Mouse (Mus musculus): ENCODE data around the gene Casp14.

DNA sequence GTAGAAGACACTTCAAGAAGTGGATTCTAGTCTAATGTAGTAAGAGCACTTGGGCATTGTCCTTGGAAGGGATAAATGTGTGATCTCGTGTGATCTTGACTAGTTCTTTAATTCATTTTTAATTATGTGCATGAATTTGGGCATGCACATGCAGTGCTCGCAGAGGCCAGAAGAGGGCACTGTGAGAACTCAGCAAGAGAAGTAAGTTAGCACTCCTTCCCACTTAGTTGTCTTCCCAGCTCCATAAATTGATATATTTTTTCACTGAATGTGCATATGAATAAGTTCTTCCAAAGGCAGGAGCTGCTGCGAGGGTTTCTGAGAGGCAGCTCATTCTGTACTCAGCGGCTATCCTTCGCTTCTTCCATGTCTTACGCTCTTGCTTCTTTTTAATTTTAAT, 37.9 kb upstream of the Casp14 start:
- peak; percentile 80 for TF ChIP-seq CTCF (IDR thresholded peaks at IDR 0.05; ENCODE audit: low read depth, low read length)
- no peak for TF ChIP-seq POLR2A (IDR thresholded peaks at IDR 0.05; ENCODE audit: borderline replicate concordance, low read depth, low read length)

Measured in bone marrow macrophage, adult 2 months (primary cell).